Mouse (Mus musculus) lung, embryonic 14.5 days (tissue): ENCODE measurements at regions not wholly inside any gene's neighbourhood (a gene's known extent, or its start where the extent isn't known, plus 50 kb on each side); places are given as distances from the start of the nearest gene placed in this dataset.

ENCODE experiments used
- ATAC-seq: fragments of 200-750 bp; cut with Nextera tagmentation; 2 replicates; pipeline ENCODE4 v1.8.0; 2017; ENCODE audit warnings: mild to moderate bottlenecking, moderate TSS enrichment, moderate library complexity; ENCODE audit not compliant: insufficient read depth
- DNase-seq: peaks from one replicate; pipeline ENCODE4 v3.0.0-alpha.2; 2015
- H3K27ac ChIP-seq: fragments of 300-500 bp; sonication (generic); 2 replicates; pipeline ENCODE4 v1.5.1; 2014; ENCODE audit warnings: low read depth, mild to moderate bottlenecking, moderate library complexity
- H3K27me3 ChIP-seq: fragments of 300-500 bp; sonication (generic); 2 replicates; pipeline ENCODE4 v1.6.1; 2014; ENCODE audit warnings: low read length, control low read depth; ENCODE audit not compliant: insufficient read depth
- H3K36me3 ChIP-seq: fragments of 300-500 bp; sonication (generic); 2 replicates; pipeline ENCODE4 v1.6.1; 2014; ENCODE audit warnings: control low read depth; ENCODE audit not compliant: insufficient read depth
- H3K4me1 ChIP-seq: fragments of 300-500 bp; sonication (generic); 2 replicates; pipeline ENCODE4 v1.6.1; 2014; ENCODE audit warnings: antibody characterized with exemption, control low read depth; ENCODE audit not compliant: insufficient read depth
- H3K4me2 ChIP-seq: fragments of 300-500 bp; sonication (generic); 2 replicates; pipeline ENCODE4 v1.6.1; 2014; ENCODE audit warnings: mild to moderate bottlenecking
- H3K4me3 ChIP-seq: fragments of 300-500 bp; sonication (generic); 2 replicates; pipeline ENCODE4 v1.5.1; 2014; ENCODE audit warnings: low read depth, low read length
- H3K9ac ChIP-seq: fragments of 300-500 bp; sonication (generic); 2 replicates; pipeline ENCODE4 v1.6.1; 2014
- H3K9me3 ChIP-seq: fragments of 300-500 bp; sonication (generic); 2 replicates; pipeline ENCODE4 v1.6.1; 2016; ENCODE audit warnings: low read depth, low read length, control low read depth
- CTCF ChIP-seq: IDR thresholded peaks from 2 replicates; pipeline ENCODE4 v1.5.1; 2016; ENCODE audit warnings: antibody characterized with exemption, low read depth
- WGBS: fragments of 180-500 bp; shearing (Covaris S2); extraction: QIAGEN DNeasy Blood & Tissue Kit; methylation state at CpG from one replicate; pipeline ENCODE4 v1.1.7; 2014; 5-methylcytosine and 5-hydroxymethylcytosine counted together

DNA sequence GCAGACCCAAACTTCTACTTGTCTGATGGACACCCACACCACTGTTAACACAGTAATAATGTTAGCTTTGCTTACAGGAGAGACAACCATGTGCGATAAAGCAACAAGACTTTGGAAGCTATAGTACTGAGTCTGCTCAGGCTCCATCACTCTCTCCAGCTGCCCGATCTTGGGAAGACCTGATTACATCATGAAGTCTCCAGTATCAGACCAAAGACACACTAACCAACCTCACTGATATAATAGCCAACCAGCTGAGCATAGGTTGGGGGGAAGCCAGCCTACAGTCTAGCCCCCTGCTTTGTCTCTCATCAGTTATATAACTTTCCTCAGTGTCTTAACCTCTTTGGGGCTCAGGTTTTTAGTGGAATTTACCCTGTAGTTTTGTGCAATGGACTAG is 51.9 kb upstream of the Cdyl start:
- no peaks in the 10 kb centered on the region for H3K27me3 ChIP-seq
- no peak overlapping the region for H3K4me3 ChIP-seq
- 89% methylated on average over 2 of the region's 2 CpGs for WGBS
- H3K9ac ChIP-seq: no peak overlapping the region
- DNase-seq (no peak), ATAC-seq (no peak)
- no peaks in the 10 kb centered on the region for H3K9me3 ChIP-seq
- H3K27ac ChIP-seq: no peak overlapping the region
- H3K4me2 ChIP-seq: no peak overlapping the region
- H3K36me3 ChIP-seq: no peaks in the 10 kb centered on the region
- no peak for TF ChIP-seq CTCF
- no peaks in the 10 kb centered on the region for H3K4me1 ChIP-seq
